Mouse (Mus musculus): ENCODE measurements around the gene Bank1.

DNA sequence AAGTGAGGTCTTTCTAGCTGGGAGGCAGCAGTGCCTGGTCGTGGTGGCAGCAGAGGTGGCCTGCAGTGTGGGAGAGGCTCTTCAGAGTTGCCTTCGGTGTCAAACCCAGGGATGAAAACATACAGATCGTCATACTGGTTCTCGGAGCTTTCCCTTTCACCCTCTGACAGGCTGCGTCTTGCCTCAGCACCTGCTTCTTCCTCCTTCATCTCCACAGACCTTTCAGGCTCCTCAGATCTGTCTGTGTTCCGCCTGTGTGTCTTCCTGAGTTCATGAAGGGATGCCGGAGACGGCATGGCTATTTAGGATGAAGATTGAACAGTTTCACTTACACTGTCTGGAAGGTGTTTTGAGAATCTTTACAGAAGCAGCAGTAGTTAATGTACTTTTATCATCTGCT is 225.6 kb downstream of the Bank1 start:
- TF ChIP-seq POLR2A (IDR thresholded peaks at IDR 0.05; ENCODE audit: borderline replicate concordance, low read depth, low read length) (no peak), CTCF (IDR thresholded peaks at IDR 0.05; ENCODE audit: low read depth, low read length) (no peak)
